Mouse (Mus musculus) naive thymus-derived CD4-positive, alpha-beta T cell, adult 5 months (primary cell): Measurements from ENCODE around the gene Spata20. TPM values are rescaled to one million over a fixed set of nuclear protein-coding genes. Genes with fewer than 3 reads are reported as not detected.

Experiments
- polyA plus RNA-seq: library from polyadenylated mRNA; unstranded; fragments of 100-300 nt; shearing (Covaris generic); gene quantifications from one replicate; pipeline ENCODE4 v1.2.1, GENCODE M21; 2017

Gene Spata20
- not detected for polyA plus RNA-seq

DNA sequence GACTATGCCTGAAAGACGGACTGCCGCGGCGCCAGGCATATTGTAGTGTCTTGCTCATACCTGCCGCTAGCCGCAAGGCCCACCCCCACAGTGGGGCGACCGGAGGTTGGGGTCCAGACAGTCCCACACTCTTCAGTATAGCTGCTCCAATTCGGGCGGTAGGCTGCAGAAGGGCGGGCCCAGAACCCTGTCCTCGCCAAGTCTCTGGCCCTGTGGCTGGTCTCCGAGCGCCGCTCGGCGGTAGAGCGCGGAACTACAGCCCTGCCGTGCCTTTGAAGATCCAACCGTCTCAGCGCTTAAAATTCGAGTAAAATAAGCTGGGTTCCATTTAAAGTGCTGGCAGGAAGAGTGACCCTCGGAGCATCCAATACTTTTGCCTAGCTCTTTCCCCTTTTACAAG is at the start of gene Spata20:
Gene Spata20 (minus strand): TSS at position 179 of the 400 bp plus-strand sequence.

DNA sequence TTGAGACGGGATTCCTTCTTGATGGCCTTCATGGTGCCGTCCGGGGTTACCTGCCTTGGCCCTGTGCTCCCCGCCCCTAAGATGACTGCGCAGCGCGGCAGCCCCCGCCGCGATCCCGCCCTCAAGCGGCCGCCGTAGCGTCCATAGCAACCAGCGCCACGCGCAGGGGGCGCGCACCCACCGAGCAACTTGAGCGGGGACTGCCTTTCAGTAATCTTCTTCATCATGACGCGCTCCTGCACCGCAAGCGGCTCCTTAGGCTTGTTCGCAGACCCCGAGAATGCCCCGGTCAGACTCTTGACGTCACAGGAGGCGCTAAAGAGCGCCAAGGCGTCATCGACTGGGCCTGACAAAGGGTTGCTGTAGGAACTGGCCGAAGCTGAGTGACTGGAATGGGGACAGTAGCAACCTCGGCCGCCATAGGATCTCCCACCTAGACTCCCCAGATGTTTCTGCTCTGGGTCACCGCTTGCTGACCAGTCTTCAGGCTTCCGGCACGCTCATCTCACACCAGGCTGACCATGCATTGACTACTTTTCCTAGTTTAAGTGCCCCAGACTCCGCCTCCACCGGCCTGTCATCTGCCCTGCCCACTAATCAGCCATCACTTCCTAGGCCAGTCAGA is 35.4 kb upstream of the Spata20 start, which contains the start of gene Mycbpap:
Gene Mycbpap (minus strand): TSS at position 524 of the 625 bp plus-strand sequence.

DNA sequence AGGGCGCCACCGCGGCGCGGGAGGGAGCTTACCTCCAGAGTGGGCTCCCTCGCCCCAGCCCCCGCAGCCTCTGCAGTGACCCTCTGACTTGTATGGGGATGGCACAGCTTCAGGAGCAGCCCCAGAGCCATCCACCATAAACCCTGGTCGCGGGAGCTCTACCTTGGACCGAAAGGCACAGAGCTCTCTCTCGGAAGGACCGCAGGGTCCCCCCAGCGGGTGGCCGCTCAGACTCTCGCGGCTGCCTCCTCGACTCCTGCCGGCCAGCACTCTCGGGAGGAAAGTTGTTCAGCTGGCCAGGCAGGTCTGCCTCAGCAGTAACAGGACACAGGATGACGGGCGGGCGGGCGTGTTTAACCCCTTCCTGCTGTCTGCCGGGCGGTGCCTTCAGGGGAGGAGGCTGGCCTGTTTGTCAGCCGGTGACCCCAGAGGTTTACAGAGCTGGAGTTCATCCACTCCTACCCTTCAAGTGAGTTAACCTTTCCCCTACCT is 13.7 kb upstream of the Spata20 start, which contains the start of gene Epn3:
Gene Epn3 (minus strand): TSS at position 314 of the 492 bp plus-strand sequence.

DNA sequence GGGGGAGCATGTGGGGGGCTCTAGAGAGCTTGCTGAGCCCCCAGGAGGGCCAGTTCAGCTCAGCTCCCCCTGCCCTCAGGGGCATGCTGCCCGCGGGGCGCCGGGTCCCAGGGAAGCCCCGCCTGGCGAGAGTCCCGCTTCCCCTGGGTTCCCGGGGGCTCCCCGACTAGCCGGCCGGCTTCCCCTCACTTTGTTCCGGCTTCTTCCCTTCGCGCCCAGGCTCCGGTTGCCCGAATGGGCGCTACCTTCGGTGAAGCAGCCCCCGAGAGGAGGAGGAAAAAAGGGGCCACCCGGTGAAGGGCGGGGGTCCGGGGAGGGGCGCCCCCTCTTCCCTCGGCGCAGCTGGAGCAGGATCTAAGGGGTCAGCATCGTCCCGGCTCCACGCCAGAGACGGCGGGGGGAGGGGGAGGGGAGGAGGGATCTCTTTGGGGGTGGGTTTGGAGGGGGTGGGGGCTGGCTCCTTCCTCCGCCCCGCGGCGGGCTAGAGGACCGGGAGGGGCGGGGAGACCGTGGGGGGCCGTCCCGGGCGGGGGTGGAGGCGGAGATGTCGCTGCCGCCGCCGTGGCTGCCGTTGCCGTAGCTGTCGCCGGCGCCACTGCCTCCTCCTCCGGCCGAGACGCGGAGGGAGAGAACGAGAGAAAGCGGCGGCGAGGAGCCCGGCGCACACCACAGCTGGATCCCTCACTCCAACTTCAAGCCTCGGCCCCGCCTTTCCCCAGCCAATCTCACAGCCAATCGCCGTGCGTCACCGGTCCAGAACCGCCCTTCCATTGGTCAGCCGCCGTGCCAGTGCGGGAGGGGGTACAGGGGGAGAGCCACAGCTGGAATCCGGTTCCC is 12.1 kb downstream of the Spata20 start, which contains the start of gene Cacna1g:
Gene Cacna1g (minus strand): TSS at position 492 of the 837 bp plus-strand sequence.

Other genes with a start within 250 kb of the Spata20 start
- 0.41 TPM for gene Wfikkn2, start 240.2 kb downstream of the Spata20 start, polyA plus RNA-seq
- 2.5 TPM for gene Gm21885, start 204.3 kb downstream of the Spata20 start, polyA plus RNA-seq
- 80.1 TPM for gene Luc7l3, start 164.2 kb downstream of the Spata20 start, polyA plus RNA-seq
- 37.6 TPM for gene Ankrd40, start 158.2 kb downstream of the Spata20 start, polyA plus RNA-seq
- not detected for gene Abcc3, start 93.2 kb downstream of the Spata20 start, polyA plus RNA-seq
- 0.04 TPM for gene Cacna1g, start 12.0 kb downstream of the Spata20 start, polyA plus RNA-seq
- not detected for gene Epn3, start 13.8 kb upstream of the Spata20 start, polyA plus RNA-seq
- gene Mycbpap, start 35.6 kb upstream of the Spata20 start, polyA plus RNA-seq, result not detected
- gene Rsad1, start 63.1 kb upstream of the Spata20 start, polyA plus RNA-seq, result 2.2 TPM
- not detected for gene Chad, start 78.9 kb upstream of the Spata20 start, polyA plus RNA-seq
- gene Acsf2, start 115.7 kb upstream of the Spata20 start, polyA plus RNA-seq, result 6.8 TPM
- gene Lrrc59, start 143.6 kb upstream of the Spata20 start, polyA plus RNA-seq, result 66.0 TPM
- 21.9 TPM for gene Mrpl27, start 167.6 kb upstream of the Spata20 start, polyA plus RNA-seq
- gene Eme1, start 167.8 kb upstream of the Spata20 start, polyA plus RNA-seq, result 0.40 TPM
- 54.8 TPM for gene Xylt2, start 191.3 kb upstream of the Spata20 start, polyA plus RNA-seq
- gene Gm11541, start 218.3 kb upstream of the Spata20 start, polyA plus RNA-seq, result not detected